Mouse (Mus musculus) cerebellum, postnatal 14 days (tissue): ENCODE data around the gene Adamtsl1.

Experiments
- DNase-seq, 2 experiments: peaks; one replicate each; pipeline ENCODE4 v3.0.0; 2021; ENCODE audit warnings: mixed read lengths in 2 of 2

Adamtsl1 gene

DNA sequence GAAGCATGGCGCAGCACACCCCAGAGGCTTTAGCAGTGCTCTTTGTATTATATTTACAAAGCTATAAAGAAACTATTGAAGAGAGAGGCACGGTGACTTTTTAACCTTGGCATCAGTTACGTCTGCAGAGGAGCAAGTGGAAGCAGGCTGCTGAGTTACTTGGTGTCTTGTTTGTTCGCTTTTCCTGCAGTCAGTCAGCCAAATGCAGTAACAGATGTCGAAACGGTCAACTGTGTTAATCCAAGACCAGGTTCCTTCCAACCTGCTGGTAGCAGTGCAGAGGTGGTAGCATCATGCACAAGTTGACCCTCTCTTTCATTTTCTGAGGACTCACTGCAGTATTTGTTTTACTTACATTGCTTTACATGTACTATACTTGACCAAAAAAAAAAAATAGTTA, 908.6 kb downstream of the Adamtsl1 start:
- DNase-seq: no peak

DNA sequence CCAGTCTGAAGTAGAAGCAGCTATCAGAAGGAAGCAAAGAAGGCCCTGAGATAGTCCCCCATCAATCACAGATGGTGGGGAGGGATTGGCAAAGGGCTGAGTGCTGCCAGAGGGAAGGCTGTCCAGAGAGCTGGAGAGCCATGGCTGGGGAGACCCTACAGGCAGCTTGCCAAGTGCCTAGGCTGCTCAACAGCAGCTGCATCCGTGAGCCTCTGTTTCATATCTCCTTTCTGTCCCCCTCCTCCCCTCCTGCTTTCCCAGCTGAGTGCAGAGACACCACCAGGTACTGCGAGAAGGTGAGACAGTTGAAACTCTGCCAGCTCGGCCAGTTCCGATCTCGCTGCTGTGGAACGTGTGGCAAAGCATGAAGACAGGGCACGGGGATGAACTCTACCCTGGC, 911.6 kb downstream of the Adamtsl1 start:
- peak; percentile 54 to 61 for DNase-seq

DNA sequence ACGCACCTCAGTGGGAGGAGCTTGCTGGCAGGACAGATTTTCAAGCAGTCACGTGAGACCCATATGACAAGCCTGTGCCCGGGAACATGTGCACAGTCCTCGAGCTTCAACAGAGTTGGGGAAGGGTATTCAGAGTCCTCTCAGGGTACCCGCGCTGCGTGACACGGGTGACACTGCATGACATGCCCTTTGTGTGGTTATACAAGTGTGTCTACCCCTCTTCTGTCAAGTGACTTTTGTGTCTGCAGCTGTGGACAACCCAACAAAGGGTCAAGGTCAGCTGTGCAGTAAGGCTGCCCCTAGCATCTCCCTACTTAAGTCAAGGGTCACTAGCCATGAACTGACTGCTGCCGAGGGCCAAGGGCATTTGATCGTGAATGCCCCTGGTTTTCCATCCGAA, 912.6 kb downstream of the Adamtsl1 start:
- no peak for DNase-seq

DNA sequence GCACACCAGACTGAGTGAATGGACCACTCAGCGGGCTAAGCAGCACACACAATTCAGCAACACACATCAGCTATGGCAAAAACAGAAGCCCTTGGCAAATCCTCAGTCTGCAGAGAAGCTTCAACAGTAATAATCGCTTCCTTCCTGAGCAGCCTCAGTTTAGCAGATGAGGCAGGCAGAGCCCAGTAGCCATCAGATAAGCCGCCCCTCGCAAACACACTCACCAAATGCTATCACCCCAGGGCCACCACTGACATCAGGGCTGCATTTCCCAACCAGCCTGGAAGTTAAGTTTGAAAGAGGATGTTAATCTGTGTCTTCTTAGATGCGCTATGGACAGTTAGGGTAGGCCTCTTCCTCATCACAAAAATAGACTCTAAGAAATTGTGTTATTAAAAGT, 913.3 kb downstream of the Adamtsl1 start:
- no peak for DNase-seq

DNA sequence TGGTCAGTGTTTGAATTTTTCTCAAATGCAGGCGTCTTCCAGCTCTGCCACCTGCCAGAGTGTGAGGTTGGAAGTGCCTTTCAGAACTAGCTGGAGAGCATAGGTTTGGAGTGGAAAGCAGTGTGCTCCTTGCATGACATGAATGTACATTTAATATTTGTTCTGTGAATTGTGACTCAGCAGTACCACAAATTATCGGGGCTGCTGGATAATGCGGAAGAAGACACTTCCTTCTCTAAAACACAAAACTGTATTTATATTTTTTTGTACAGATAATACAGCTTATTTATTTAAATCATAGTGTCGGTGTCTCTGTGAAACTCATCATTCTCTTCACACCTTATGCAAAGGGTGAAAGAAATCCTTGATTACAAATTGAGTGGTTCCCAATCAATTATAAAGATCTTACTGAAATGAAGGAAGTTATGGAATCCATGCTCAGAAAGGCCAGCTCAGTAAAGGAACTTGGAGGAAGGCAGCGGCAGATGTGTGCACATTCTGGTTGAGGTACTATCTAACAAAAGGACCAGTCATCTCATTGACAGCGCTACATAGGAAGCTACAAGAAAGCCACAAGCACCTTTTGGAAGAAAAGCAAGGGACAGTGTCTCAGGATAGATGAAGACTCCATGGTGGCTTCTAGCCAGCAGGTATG, 914.2 kb downstream of the Adamtsl1 start:
- DNase-seq: no peak

DNA sequence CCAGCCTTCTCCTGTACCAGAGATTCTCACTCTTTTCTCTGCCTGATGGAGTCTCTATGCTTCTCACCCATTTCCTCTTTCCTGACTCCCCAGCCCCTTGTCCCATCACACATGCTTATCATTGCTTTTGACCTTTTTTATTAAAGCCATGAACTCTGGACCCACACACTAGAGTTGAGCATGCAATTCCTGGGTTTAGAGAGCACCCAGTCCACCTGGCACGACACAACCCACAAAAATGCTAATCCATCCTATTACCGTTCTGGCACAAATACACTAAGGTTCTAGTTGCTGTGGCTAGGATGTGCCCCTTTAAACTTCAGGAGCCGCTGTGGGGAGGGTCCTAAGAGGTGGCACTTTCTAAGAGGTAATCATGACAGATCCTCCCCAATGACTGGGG, 921.7 kb downstream of the Adamtsl1 start:
- no peak for DNase-seq

DNA sequence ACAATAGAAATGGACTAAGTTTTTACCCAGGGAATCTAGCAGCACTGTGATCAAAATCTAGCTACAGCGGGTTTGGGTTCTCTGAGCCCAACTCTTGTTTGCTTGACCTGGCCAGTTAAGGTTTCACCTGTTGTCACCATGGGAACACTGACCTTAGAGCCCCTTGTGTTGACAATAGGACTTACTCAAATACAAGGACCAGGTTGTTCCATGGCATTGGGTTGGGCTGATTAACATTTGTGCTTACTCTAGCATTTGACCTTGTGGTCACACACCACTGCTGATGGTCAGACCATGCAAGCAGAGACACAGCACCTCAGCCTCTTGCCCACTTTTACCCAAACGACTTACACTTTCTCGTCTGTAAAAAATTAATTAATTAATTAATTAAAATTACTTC, 922.4 kb downstream of the Adamtsl1 start:
- DNase-seq: no peak

DNA sequence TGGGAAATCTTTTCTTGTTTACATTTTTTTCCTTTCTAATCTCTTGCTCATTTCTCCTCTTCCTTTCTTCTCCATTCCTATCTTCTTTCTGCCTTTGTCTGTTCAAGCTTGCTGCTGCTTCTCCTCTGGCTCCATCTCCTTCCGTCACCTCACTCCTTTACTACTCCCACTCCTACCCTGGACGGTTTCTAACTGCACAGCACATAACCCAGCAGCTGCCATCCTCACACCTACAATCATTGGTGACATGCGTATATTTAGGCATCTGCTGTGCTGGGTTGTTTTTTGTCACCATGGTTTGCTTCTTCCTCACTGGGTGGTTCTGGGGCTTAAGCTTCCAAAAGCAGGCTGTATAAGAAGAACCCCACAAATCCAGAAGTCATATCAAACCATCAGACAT, 936.5 kb downstream of the Adamtsl1 start:
- no peak for DNase-seq

DNA sequence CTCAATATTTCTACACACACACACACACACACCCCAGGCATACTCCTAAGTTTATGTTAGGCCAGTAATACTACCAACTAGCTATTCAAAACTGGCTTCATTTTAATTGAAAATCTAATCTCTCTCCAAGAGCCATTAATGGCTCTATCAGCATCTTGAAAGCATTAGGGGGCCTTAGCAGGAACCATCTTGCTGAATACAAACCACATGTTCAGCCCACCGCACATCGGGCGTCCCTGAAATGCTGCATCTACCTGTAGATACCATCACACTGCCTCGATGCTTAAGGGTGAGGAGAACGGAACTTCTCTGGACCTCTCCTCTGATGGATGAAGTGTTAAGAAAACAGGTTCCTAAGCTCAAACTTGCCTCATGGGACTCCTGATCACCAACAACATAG, 950.8 kb downstream of the Adamtsl1 start:
- no peak for DNase-seq
